Mouse (Mus musculus): ENCODE results near the gene Taf4.

DNA sequence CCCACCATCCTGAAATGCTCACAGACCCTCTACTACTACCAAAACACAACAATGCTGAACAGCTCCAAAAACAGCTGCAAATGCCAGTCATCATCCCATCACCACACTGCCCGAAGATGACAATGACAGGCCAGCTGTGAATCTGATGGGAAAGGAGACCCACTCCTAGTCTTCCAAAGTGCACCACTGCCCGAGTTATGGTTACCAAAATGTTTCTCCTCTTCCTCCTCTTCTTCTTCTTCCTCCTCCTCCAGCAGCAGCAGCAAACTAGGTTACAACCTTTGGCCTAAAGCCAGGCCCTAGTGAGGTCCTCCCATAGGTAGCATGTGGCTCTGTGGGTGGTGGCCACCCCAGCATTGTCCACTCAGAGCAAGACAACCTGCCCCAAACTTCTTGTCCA is 4.6 kb downstream of the Taf4 start:
- no peak for TF ChIP-seq POLR2A (IDR thresholded peaks at IDR 0.05; ENCODE audit: control insufficient read depth, extremely low read depth, insufficient read depth, low read length, poor library complexity)
- no peak for TF ChIP-seq CTCF (IDR thresholded peaks at IDR 0.05; ENCODE audit: borderline replicate concordance, control insufficient read depth, extremely low read depth, insufficient read depth, low read length, poor library complexity)

All from thymus, adult 2 months (tissue).